Mouse (Mus musculus): ENCODE measurements around the gene Lbh.

GRCm38 (mm10) chr17:72904873-72905272, 13.2 kb upstream of the Lbh start:
- TF ChIP-seq CTCF (IDR thresholded peaks at IDR 0.05; ENCODE audit: low read depth) = no peak
- no peak for TF ChIP-seq EP300 (optimal IDR thresholded peaks at IDR 0.05)

Measured in stomach, postnatal 0 days (tissue).